Mouse (Mus musculus): ENCODE data around the gene Nostrin. TPM values are rescaled to one million over a fixed set of nuclear protein-coding genes. Genes with fewer than 3 reads are reported as not detected.

Gene Nostrin
- total RNA-seq, 2 experiments from 2014 or later = 0.51 TPM; not detected in 1

Other genes with a start within 250 kb of the Nostrin start
- 40.8 and 46.7 TPM in 2 replicates for gene Spc25, start 70.4 kb downstream of the Nostrin start, total RNA-seq (2015; ENCODE audit: low replicate concordance)
- gene Spc25, start 70.4 kb downstream of the Nostrin start, total RNA-seq (2017; ENCODE audit: low replicate concordance) = 36.0 and 66.6 TPM in 2 replicates
- gene G6pc2, start 75.3 kb downstream of the Nostrin start, total RNA-seq (2015; ENCODE audit: low replicate concordance) = not detected in 2 replicates
- not detected in 2 replicates for gene G6pc2, start 75.3 kb downstream of the Nostrin start, total RNA-seq (2017; ENCODE audit: low replicate concordance)
- gene Abcb11, start 206.8 kb downstream of the Nostrin start, total RNA-seq (2015; ENCODE audit: low replicate concordance) = not detected in 2 replicates
- gene Abcb11, start 206.8 kb downstream of the Nostrin start, total RNA-seq (2017; ENCODE audit: low replicate concordance) = not detected in 2 replicates
- gene Dhrs9, start 244.6 kb downstream of the Nostrin start, total RNA-seq (2015; ENCODE audit: low replicate concordance) = 2.5 and 5.9 TPM in 2 replicates
- 1.4 and 2.9 TPM in 2 replicates for gene Dhrs9, start 244.6 kb downstream of the Nostrin start, total RNA-seq (2017; ENCODE audit: low replicate concordance)